Mouse (Mus musculus) heart, postnatal 25 days (tissue): ENCODE measurements around the gene Mipol1. TPM values are rescaled to one million over a fixed set of nuclear protein-coding genes. Genes with fewer than 3 reads are reported as not detected.

Experiments
- DNase-seq: peaks from one replicate; pipeline ENCODE4 v3.0.0; 2022; ENCODE audit warnings: low spot score
- intact Hi-C: fragments of 180-260 bp; cut with DNase I; formaldehyde crosslinking; loops from one replicate; pipeline ENCODE4 v1.15.1; 2025
- total RNA-seq, 2 experiments: library from RNA; stranded (reverse); gene quantifications; 2 replicates each; pipeline ENCODE4 v1.2.3; 2021

Gene Mipol1
- total RNA-seq, 2 experiments from 2014 or later = 4.0 to 4.4 TPM

DNA sequence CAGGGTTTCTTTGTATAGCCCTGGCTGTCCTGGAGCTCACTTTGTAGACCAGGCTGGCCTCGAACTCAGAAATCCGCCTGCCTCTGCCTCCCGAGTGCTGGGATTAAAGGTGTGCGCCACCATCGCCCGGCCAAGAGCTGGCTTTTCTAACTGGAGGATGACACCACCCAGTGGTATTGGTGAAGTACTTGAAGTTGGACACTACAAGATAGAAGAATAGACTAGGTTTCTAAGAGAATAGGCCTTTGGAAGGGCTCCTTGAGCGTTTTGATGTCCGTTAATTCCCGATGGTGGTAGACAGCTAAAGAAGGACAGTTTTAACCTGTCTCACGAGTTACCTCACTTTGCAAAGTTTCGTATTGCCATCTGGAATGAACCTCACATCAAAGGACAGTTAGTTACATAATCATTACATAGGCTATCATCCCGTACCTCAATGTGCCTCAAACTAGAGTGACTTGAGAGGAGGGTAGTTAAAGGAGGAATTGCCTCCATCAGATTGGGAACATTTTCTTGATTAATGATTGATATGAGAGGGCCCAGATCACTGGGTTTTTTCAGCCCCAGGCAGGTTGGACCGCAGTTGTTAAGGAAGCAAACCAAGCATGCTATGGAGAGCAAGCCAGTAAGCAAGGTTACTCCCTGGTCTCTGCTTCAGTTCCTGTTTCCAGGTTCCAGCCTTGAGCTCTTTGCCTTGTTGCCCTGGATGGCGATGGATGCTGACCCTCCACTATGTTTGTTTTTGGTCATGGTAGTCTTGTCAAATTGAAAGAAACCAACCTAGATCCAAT, 1.1 kb downstream of the Mipol1 start:
- DNase-seq = no peak
- intact Hi-C loops = loop anchor here (10.0 kb wide), 1 partner anchor 1984 kb away; the partner anchor contains the start of gene Fbxo33

DNA sequence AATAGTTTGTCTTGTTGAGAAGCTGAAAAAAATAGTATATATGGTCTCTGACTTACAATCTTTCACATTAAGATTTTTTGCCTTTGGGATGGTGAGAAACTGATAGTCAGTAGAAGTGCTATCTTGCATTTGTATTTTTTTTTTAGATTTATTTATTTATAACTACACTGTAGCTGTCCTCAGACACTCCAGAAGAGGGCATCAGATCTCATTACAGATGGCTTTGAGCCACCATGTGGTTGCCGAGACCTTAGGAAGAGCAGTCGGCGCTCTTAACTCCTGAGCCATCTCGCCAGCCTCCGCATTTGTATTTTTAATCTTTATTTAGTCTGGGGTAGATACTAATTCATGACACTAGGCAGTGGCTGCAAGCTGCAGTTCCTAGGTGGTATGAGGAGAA, 3.2 kb downstream of the Mipol1 start:
- DNase-seq = no peak
- intact Hi-C loops = loop anchor here (10.0 kb wide), 1 partner anchor 1981 kb away; the partner anchor contains the start of gene Fbxo33

DNA sequence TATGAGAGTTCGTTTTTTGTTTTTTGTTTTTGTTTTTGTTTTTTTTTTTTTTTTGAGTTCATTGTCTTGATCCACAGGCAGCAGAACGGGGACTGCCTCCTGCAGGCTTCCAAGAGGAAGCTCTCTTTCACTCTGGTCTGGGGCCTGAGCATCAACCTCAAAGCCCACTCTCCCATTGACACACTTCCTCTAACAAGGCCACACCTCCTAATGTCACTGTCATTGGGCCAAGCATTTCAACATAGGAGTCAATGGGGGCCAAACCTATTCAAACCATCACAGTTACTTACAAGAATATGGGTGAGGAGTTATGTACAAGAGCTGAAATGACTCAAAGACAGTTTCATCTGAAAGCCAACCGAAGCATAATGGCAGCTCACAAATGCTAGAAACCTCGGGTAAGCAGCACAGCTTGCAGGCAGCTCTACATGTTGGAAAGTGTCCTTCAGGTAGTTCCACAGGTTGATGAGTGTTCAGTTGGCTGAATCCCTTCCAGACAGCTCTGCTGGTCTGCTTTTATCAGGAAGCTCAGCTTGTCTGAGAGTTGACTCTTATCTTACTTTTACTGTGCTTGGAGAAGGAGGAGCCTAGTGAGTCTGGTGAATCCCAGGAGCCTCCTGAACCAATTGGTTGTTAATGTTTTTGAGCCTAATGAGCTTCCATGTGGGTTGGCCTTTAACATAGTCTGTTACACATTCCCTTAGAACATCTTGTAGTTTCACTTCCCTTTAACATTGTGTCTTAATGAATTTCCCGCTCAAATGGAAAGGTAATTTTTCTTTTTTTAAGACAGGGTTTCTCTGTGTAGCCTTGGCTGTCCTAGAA, 13.7 kb downstream of the Mipol1 start:
- DNase-seq = no peak
- intact Hi-C loops = no loop called here

DNA sequence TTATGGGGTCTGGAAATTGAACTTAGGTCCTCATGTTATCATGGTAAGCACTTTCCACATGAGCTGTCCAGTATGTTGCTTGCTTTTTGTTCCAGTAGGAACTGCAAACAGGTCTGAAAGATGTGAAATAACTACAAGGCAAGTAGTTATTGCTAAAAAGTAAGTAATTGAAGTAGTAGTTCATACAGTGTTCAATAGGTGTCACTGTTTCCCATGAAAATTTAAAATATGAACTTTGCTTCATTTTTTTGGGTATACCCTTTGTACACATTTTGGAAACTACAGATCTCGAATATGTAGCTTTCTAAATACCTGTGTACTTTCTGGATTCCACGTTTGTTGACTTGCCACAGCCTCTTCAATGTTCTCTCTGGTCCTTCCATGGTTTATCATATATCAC, 28.3 kb downstream of the Mipol1 start:
- no peak for DNase-seq
- intact Hi-C loops = no loop called here

- DNase-seq = no peak
- intact Hi-C loops = no loop called here
These were observed 45.2 kb downstream of the Mipol1 start for GRCm38 (mm10) chr12:57275456-57275855.

- DNase-seq = no peak
- intact Hi-C loops = loop anchor here (1.0 to 10.0 kb wide), 2 partner anchors 263 to 506 kb away; partner anchors contain the start of gene Foxa1
These were observed 51.2 kb downstream of the Mipol1 start for GRCm38 (mm10) chr12:57281155-57282114.

DNA sequence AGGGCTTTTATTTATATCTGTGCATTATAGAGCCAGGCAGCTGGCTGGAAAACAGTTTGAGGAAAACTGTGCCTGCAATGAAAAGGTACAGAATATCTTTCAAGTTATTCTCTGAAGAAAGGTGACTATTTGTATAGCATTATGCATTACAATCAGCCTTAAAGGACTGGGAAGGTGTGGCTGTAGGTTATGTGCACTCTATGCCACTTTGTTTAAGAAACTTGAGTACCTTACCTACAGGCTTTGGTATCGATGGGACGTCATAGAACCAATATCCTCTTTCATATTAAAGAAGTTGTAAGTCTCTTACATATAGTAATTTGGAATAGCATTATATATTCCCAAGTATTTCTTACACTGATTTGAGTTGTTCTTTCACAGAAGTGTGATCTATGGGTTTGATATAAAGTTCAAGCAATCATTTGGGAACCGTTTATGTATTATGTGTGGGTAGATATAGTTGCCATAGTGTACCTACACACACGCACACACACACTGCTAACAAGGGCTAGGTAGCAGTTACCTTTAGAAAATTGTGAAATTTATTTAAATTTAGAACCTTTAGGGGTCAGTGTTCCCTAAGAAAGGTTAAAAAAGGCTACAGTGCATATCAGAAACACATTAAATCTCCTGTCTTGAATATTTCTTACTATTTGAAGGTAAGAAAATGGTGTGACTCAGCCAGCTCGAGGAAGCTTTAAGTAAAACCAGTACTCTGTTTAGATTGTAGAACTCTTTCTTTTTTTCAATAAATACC, 55.3 kb downstream of the Mipol1 start:
- no peak for DNase-seq
- intact Hi-C loops = loop anchor here (10.0 kb wide), 1 partner anchor 259 kb away; the partner anchor contains the start of gene Foxa1

- intact Hi-C loops = no loop called here
- no peak for DNase-seq
These were observed 77.1 kb downstream of the Mipol1 start for GRCm38 (mm10) chr12:57307337-57307736.

DNA sequence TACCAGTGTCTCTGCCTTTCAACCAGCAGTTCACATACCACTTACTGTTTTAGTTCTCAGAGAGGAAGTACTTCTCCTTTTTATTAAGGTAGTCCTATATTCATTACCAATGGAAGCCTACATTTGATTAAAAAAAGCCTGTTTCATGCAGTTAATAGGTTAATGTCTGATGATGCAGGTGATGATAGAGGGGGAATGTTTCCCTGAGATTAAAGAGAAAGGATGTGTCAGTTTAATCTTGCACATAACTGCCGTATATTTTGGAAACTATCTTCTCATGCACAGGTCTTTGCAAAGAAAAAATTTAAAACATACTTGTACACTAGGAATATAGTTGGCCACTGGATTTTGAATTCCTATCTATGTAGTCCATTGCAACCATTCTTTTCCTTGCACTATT, 77.5 kb downstream of the Mipol1 start:
- intact Hi-C loops = no loop called here

DNA sequence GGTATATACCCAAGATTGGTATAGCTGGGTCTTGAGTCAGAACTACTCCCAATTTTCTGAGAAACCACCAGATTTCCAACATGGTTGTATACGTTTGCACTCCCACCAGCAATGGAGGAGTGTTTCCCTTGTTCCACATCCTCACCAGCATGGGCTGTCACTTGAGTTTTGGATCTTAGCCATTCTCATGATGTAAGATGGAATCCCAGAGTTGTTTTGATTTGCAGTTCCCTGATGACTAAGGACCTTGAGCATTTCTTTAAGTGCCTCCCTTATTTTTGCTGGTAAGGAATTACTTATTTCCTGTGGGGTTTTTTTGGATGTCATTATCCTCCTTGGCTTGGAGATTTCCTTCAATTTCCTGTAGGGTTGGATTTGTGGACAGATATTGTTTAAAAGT, 108.8 kb downstream of the Mipol1 start:
- intact Hi-C loops = no loop called here
- no peak for DNase-seq

More for the DNA sequence above, 77.5 kb downstream of the Mipol1 start:
- no peak for DNase-seq

- intact Hi-C loops = no loop called here
- no peak for DNase-seq
These were observed 109.9 kb downstream of the Mipol1 start for GRCm38 (mm10) chr12:57340111-57340510.

GRCm38 (mm10) chr12:57362732-57363131, 132.5 kb downstream of the Mipol1 start:
- intact Hi-C loops = no loop called here

GRCm38 (mm10) chr12:57364027-57364426, 133.8 kb downstream of the Mipol1 start:
- intact Hi-C loops = no loop called here
- DNase-seq = no peak

More at GRCm38 (mm10) chr12:57362732-57363131, 132.5 kb downstream of the Mipol1 start:
- no peak for DNase-seq

DNA sequence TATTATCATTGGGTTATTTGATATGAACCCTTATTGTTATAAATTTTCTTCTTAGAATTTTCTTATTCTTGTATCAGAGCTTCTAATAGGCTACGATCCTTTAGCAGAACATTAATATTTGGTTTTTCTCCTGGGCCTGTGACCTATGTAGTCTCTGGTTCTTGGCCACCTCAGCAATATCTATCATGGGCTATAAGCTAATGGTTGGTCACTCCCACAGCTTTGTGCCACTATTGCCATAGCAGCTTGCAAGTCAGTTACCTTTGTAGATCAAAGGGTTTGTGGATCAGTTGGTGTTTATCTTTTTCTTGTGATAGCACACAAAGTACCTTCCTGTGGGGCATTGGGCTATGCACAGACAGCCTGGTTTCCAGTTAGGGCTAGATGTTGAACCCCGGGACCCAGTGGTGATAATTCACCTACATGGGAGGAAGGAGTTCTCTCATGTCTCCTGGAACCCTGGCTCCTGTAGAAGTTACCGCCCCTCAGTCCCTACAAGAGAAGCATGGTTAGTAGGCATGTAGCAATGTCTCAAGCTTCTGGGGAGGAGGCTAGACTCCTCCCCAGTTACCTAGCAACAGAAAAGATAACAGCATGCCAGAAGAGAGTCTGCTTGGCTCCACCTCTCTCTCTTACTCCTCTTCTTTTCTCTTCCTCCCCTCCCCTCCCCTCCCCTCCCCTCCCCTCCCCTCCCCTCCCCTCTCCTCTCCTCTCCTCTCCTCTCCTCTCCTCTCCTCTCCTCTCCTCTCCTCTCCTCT, 141.7 kb downstream of the Mipol1 start:
- no peak for DNase-seq
- intact Hi-C loops = no loop called here

GRCm38 (mm10) chr12:57382797-57383196, 152.6 kb downstream of the Mipol1 start:
- DNase-seq = no peak
- intact Hi-C loops = no loop called here

DNA sequence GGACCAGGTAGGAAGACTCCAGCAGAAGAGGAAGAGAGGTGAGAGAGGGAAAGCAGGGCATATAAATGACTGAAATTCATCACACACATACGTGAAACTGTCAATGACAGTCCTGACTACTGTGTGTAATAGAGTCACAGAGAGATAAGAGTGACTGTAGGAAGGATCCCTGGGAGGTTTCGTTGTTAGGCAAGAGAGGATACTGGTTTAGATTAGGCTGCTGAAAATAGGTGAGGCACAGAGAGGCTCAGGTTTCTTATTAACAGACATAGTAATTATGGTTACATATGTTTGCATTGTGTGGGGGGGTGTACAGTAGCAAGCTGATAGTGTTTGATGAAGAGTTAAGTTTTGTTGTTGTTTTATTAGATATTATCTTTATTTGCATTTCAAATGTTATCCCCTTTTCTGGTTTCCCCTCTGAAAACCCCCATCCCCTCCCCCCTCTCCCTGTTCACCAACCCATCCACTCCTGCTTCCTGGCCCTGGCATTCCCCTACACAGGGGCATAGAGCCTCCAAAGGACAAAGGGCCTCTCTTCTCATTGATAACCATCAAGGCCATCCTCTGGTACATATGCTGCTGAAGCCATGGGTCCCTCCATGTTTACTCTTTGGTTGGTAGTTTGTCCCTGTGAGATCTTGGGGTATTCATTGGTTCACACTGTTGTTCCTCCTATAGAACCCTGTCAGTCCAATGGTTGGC, 157.5 kb downstream of the Mipol1 start:
- no peak for DNase-seq
- intact Hi-C loops = no loop called here

DNA sequence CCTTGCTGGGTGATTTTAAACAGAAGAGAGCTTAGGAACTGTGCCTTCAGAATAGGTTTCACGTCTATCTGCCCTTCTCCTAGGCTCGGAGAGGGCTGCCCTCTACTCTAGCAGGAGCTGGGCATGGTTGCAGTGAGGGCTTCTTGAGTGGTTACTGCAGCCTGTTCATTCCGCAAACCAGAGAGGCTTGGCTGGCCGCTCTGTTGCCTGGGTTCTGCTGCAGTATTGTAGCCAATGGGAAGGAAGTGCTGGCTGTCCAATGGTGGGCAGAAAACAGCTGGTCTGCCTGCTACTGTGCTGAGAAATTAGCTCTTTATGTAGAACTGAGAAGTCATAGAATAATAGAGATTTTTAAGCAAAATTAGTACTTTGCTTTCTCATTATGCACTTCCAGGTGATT, 169.3 kb downstream of the Mipol1 start:
- DNase-seq = no peak
- intact Hi-C loops = no loop called here

DNA sequence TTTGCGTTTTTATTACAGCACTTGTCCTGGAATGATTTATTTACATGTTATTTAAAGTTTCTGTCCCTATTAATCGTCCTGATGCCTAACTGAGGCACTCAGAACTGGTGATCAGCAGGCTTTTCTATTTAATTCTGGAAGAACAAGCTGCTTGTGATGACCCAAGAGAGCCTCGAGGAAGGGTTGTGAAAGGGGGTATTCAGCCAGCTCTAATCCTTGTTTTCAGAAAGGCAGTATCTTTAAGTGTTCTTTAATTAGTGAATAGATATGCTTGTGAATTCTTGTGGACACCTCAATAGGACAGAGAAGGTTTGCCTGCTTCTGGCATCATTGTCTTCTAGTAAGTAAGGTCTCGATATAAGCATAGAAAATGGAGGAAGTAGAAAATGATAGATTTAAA, 170.0 kb downstream of the Mipol1 start:
- no peak for DNase-seq
- intact Hi-C loops = no loop called here
